Mouse (Mus musculus) layer of hippocampus, adult 2 months (tissue): Measurements from ENCODE around the gene Slx1b. TPM values are rescaled to one million over a fixed set of nuclear protein-coding genes. Genes with fewer than 3 reads are reported as not detected.
A peak's percentile ranks its signal among the peaks of the same experiment; 100 is the strongest.
"Not testable (repeated sequence)": the region's sequence is repeated elsewhere in the genome, so short reads cannot be mapped to it uniquely, and the experiment has no call there.

Experiments
- DNase-seq, 2 experiments: peaks; one replicate each; pipeline ENCODE4 v3.0.0; 2022; ENCODE audit warnings: low spot score in 2 of 2
- H3K27ac ChIP-seq: fragments of 200-600 bp; 2 replicates; pipeline ENCODE4 v1.8.1; 2022
- H3K4me3 ChIP-seq: fragments of 200-600 bp; 2 replicates; pipeline ENCODE4 v1.8.1; 2022; ENCODE audit warnings: mild to moderate bottlenecking
- CTCF ChIP-seq: fragments of 200-600 bp; conservative IDR thresholded peaks from 2 replicates; pipeline ENCODE4 v1.8.1; 2022; ENCODE audit warnings: antibody characterized with exemption, mild to moderate bottlenecking, moderate library complexity
- total RNA-seq, 2 experiments: library from RNA; stranded (reverse); gene quantifications; 2 replicates each; pipeline ENCODE4 v1.2.3; 2021

Slx1b gene
- total RNA-seq, 2 experiments from 2014 or later: 18.9 to 22.3 TPM

- no peak overlapping the region for H3K27ac ChIP-seq
- DNase-seq: no peak
- TF ChIP-seq CTCF: no peak
- H3K4me3 ChIP-seq: no peak overlapping the region
Measured at GRCm38 (mm10) chr7:126657522-126657921, 38.1 kb downstream of the Slx1b start.

- no peak for TF ChIP-seq CTCF
- Histone ChIP-seq H3K27ac (no peak overlapping the region), H3K4me3 (no peak overlapping the region)
- no peak for DNase-seq
Measured at GRCm38 (mm10) chr7:126655695-126656094, 39.9 kb downstream of the Slx1b start.

GRCm38 (mm10) chr7:126653991-126654390 is 41.6 kb downstream of the Slx1b start:
- H3K27ac ChIP-seq: no peak overlapping the region
- DNase-seq: no peak
- no peak for TF ChIP-seq CTCF
- H3K4me3 ChIP-seq: no peak overlapping the region

- DNase-seq: no peak
- Histone ChIP-seq H3K4me3 (no peak overlapping the region), H3K27ac (no peak overlapping the region)
- TF ChIP-seq CTCF: no peak
Measured at GRCm38 (mm10) chr7:126650852-126651251, 44.7 kb downstream of the Slx1b start.

GRCm38 (mm10) chr7:126649231-126650051 is 46.1 kb downstream of the Slx1b start, which contains the start of gene Sgf29:
TSS of gene Sgf29 (plus strand) at chr7:126649309.
- peak; percentile 91 to 93 for DNase-seq
- Histone ChIP-seq H3K27ac (peak within 1 kb of the TSS; percentile 96), H3K4me3 (peak within 1 kb of the TSS; percentile 72)
- TF ChIP-seq CTCF: no peak

- H3K27ac ChIP-seq: peak overlapping the region; percentile 96; the same call in 1 of the 2 replicates
- H3K4me3 ChIP-seq: peak overlapping the region; percentile 72
- peak; percentile 63 for TF ChIP-seq CTCF
- no peak for DNase-seq
Measured at GRCm38 (mm10) chr7:126648486-126648885, 47.1 kb downstream of the Slx1b start.

GRCm38 (mm10) chr7:126645708-126646107 is 49.9 kb downstream of the Slx1b start:
- TF ChIP-seq CTCF: no peak
- no peak overlapping the region for H3K27ac ChIP-seq
- no peak overlapping the region for H3K4me3 ChIP-seq
- DNase-seq: no peak

GRCm38 (mm10) chr7:126644914-126645313 is 50.7 kb downstream of the Slx1b start:
- TF ChIP-seq CTCF: no peak
- no peak for DNase-seq
- H3K27ac ChIP-seq: no peak overlapping the region
- H3K4me3 ChIP-seq: no peak overlapping the region

- no peak for TF ChIP-seq CTCF
- no peak overlapping the region for H3K4me3 ChIP-seq
- no peak for DNase-seq
- H3K27ac ChIP-seq: no peak overlapping the region
Measured at GRCm38 (mm10) chr7:126644345-126644744, 51.2 kb downstream of the Slx1b start.

GRCm38 (mm10) chr7:126643244-126643617 is 52.4 kb downstream of the Slx1b start:
- H3K27ac ChIP-seq, H3K4me3 ChIP-seq: not testable (repeated sequence)
- TF ChIP-seq CTCF: peak; percentile 79
- DNase-seq: peak in 1 of 2 experiments; percentile 46

- peak; percentile 47 for TF ChIP-seq CTCF
- no peak overlapping the region for H3K4me3 ChIP-seq
- no peak overlapping the region for H3K27ac ChIP-seq
- no peak for DNase-seq
Measured at GRCm38 (mm10) chr7:126642545-126643243, 52.9 kb downstream of the Slx1b start.

Other genes with a start within 250 kb of the Slx1b start
- gene Atp2a1, start 232.7 kb downstream of the Slx1b start, total RNA-seq: under 1 TPM; 0.81 to 0.84 TPM
- gene Sh2b1, start 220.4 kb downstream of the Slx1b start, total RNA-seq: 10 to 100 TPM; 69.1 to 70.1 TPM
- 10 to 100 TPM; 81.9 to 86.7 TPM for gene Tufm, start 208.4 kb downstream of the Slx1b start, total RNA-seq
- 100 to 1,000 TPM; 132 to 133 TPM for gene Atxn2l, start 192.3 kb downstream of the Slx1b start, total RNA-seq
- gene Eif3c, start 129.4 kb downstream of the Slx1b start, total RNA-seq: 100 to 1,000 TPM; 174 to 190 TPM
- gene Apobr, start 110.8 kb downstream of the Slx1b start, total RNA-seq: under 1 TPM; 0.37 to 0.44 TPM
- gene Cln3, start 110.0 kb downstream of the Slx1b start, total RNA-seq: 10 to 100 TPM; 28.4 to 36.4 TPM
- gene Il27, start 100.8 kb downstream of the Slx1b start, total RNA-seq: not detected
- 10 to 100 TPM; 10.3 to 12.2 TPM for gene Nupr1, start 64.9 kb downstream of the Slx1b start, total RNA-seq
- 10 to 100 TPM; 27.8 to 28.4 TPM for gene Sgf29, start 46.5 kb downstream of the Slx1b start, total RNA-seq
- gene Sult1a1, start 19.4 kb downstream of the Slx1b start, total RNA-seq: 1 to 10 TPM; 9.1 to 9.4 TPM
- gene Bola2, start 383 bp downstream of the Slx1b start, total RNA-seq: 100 to 1,000 TPM; 103 to 112 TPM
- gene Coro1a, start 12.0 kb upstream of the Slx1b start, total RNA-seq: 100 to 1,000 TPM; 130 to 135 TPM
- gene Mapk3, start 63.8 kb upstream of the Slx1b start, total RNA-seq: 100 to 1,000 TPM; 170 to 175 TPM
- gene Gdpd3, start 70.5 kb upstream of the Slx1b start, total RNA-seq: 1 to 10 TPM; 3.1 to 7.0 TPM
- 100 to 1,000 TPM; 283 to 289 TPM for gene Ypel3, start 81.2 kb upstream of the Slx1b start, total RNA-seq
- 1 to 10 TPM in 1 of 2 experiments, under 1 TPM in 1; 0.54 to 1.0 TPM for gene Tbx6, start 85.7 kb upstream of the Slx1b start, total RNA-seq
- 10 to 100 TPM; 50.2 to 54.9 TPM for gene Ppp4c, start 96.7 kb upstream of the Slx1b start, total RNA-seq
- 10 to 100 TPM; 73.8 to 74.7 TPM for gene Fam57b, start 101.9 kb upstream of the Slx1b start, total RNA-seq
- gene 4930451I11Rik, start 135.9 kb upstream of the Slx1b start, total RNA-seq: not detected
- gene Doc2a, start 151.6 kb upstream of the Slx1b start, total RNA-seq: 10 to 100 TPM; 19.2 to 20.5 TPM
- 10 to 100 TPM; 32.2 to 38.5 TPM for gene Hirip3, start 166.2 kb upstream of the Slx1b start, total RNA-seq
- 10 to 100 TPM; 49.2 to 49.4 TPM for gene Ino80e, start 166.6 kb upstream of the Slx1b start, total RNA-seq
- 100 to 1,000 TPM; 154 to 163 TPM for gene Taok2, start 188.9 kb upstream of the Slx1b start, total RNA-seq
- 10 to 100 TPM; 21.4 to 23.3 TPM for gene Tmem219, start 227.1 kb upstream of the Slx1b start, total RNA-seq
- 100 to 1,000 TPM; 164 to 166 TPM for gene Kctd13, start 233.1 kb upstream of the Slx1b start, total RNA-seq